Comparison of ENCODE assay signal across 7 mouse cellular contexts in the genomic region with DNA sequence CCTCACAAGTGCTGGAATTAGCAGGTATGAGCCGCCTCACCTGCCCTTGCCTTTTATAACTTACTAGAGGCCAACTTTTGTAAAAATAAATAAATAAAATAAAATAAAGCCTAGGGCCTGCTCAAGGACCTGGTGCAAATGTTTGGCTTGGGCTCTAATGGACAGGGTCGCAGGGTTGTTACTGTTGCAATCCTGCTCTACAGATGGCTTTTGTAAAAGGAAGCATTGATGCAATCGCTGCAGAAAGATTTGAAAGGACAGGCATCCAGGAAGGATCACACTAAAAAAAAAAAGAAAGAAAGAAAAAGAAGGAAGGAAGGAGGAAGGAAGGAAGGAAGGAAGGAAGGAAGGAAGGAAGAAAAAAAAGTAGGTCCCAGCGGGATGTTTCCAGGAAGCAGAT. TPM values are rescaled to one million over a fixed set of nuclear protein-coding genes. Genes with fewer than 3 reads are reported as not detected.
A peak's percentile ranks its signal among the peaks of the same experiment; 100 is the strongest.
DNase-seq lines count a peak whose midpoint lies in the region; ATAC-seq lines count a peak whose summit lies in the region.

No protein-coding gene starts in this region.

- 60% methylated on average over 4 of the region's 4 CpGs for WGBS in lung, embryonic 15.5 days
- WGBS in forebrain, embryonic 15.5 days: 74% methylated on average over 4 of the region's 4 CpGs
- WGBS in limb, embryonic 15.5 days: 71% methylated on average over 4 of the region's 4 CpGs
- WGBS in stomach, embryonic 14.5 days: 75% methylated on average over 4 of the region's 4 CpGs

- H3K9ac ChIP-seq in lung, embryonic 15.5 days: 0 out of 2 replicates have a peak overlapping the region, but pooled peaks have one; percentile 42
- H3K9ac ChIP-seq in forebrain, embryonic 15.5 days (replicated peaks): peak overlapping the region; percentile 79; the same call in 1 of the 2 replicates
- no peak overlapping the region for H3K9ac ChIP-seq in limb, embryonic 15.5 days
- no peak overlapping the region for H3K9ac ChIP-seq in stomach, embryonic 14.5 days (replicated peaks; ENCODE audit: low read depth, low read length)

- no peak for ATAC-seq in lung, embryonic 15.5 days (ENCODE audit: borderline replicate concordance, extremely low read depth, low FRiP score, low TSS enrichment)
- ATAC-seq in forebrain, embryonic 15.5 days (replicated peaks): no peak
- ATAC-seq in limb, embryonic 15.5 days (ENCODE audit: insufficient number of reproducible peaks, low FRiP score, low TSS enrichment, low read depth): no peak
- no peak for ATAC-seq in stomach, embryonic 14.5 days (ENCODE audit: insufficient number of reproducible peaks, insufficient read depth, low FRiP score, low read depth)

- no peaks in the 10 kb centered on the region for H3K9me3 ChIP-seq in lung, embryonic 15.5 days
- H3K9me3 ChIP-seq in forebrain, embryonic 15.5 days: no peaks in the 10 kb centered on the region
- H3K9me3 ChIP-seq in limb, embryonic 15.5 days: no peaks in the 10 kb centered on the region
- H3K9me3 ChIP-seq in stomach, embryonic 14.5 days (ENCODE audit: control insufficient read depth, low read depth, low read length): no peaks in the 10 kb centered on the region

- H3K27ac ChIP-seq in lung, embryonic 15.5 days: no peak overlapping the region
- H3K27ac ChIP-seq in forebrain, embryonic 15.5 days (replicated peaks): no peak overlapping the region
- no peak overlapping the region for H3K27ac ChIP-seq in limb, embryonic 15.5 days
- H3K27ac ChIP-seq in stomach, embryonic 14.5 days (ENCODE audit: low read length): no peak overlapping the region

- H3K27me3 ChIP-seq in lung, embryonic 15.5 days: peaks cover 50% of the 10 kb centered on the region
- peaks cover 7% of the 10 kb centered on the region; the same call in 1 of the 2 replicates for H3K27me3 ChIP-seq in forebrain, embryonic 15.5 days
- peaks cover 20% of the 10 kb centered on the region for H3K27me3 ChIP-seq in limb, embryonic 15.5 days
- 0 out of 2 replicates have a peak, but pooled peaks cover 3% of the 10 kb centered on the region for H3K27me3 ChIP-seq in stomach, embryonic 14.5 days (ENCODE audit: control insufficient read depth, insufficient read depth, low read length)

- DNase-seq in lung, postnatal 36 days: no peak
- no peak for DNase-seq in adrenal gland, postnatal 36 days
- DNase-seq in urinary bladder, postnatal 14 days (ENCODE audit: low spot score): no peak

- peak overlapping the region; percentile 93 for H3K4me2 ChIP-seq in lung, embryonic 15.5 days
- peak overlapping the region; percentile 87 for H3K4me2 ChIP-seq in forebrain, embryonic 15.5 days (replicated peaks)
- peak overlapping the region; percentile 98; the same call in 1 of the 2 replicates for H3K4me2 ChIP-seq in limb, embryonic 15.5 days
- peak overlapping the region; percentile 88 for H3K4me2 ChIP-seq in stomach, embryonic 14.5 days (replicated peaks; ENCODE audit: low read depth, low read length)

- H3K4me3 ChIP-seq in lung, embryonic 15.5 days: peak overlapping the region; percentile 77
- H3K4me3 ChIP-seq in forebrain, embryonic 15.5 days: peak overlapping the region; percentile 88
- no peak overlapping the region for H3K4me3 ChIP-seq in limb, embryonic 15.5 days
- peak overlapping the region; percentile 90; the same call in 1 of the 2 replicates for H3K4me3 ChIP-seq in stomach, embryonic 14.5 days (ENCODE audit: low read depth, low read length)

- no peaks in the 10 kb centered on the region for H3K36me3 ChIP-seq in lung, embryonic 15.5 days
- no peaks in the 10 kb centered on the region for H3K36me3 ChIP-seq in forebrain, embryonic 15.5 days
- no peaks in the 10 kb centered on the region for H3K36me3 ChIP-seq in limb, embryonic 15.5 days
- H3K36me3 ChIP-seq in stomach, embryonic 14.5 days (ENCODE audit: control insufficient read depth, insufficient read depth, low read length): no peaks in the 10 kb centered on the region

- H3K4me1 ChIP-seq in lung, embryonic 15.5 days: peaks cover 14% of the 10 kb centered on the region; the same call in 1 of the 2 replicates
- peaks cover 21% of the 10 kb centered on the region for H3K4me1 ChIP-seq in forebrain, embryonic 15.5 days
- H3K4me1 ChIP-seq in limb, embryonic 15.5 days: peaks cover 12% of the 10 kb centered on the region
- H3K4me1 ChIP-seq in stomach, embryonic 14.5 days (ENCODE audit: control insufficient read depth, insufficient read depth, low read length): no peaks in the 10 kb centered on the region; the same call in 1 of the 2 replicates

RNA-seq across cellular contexts. Expression of a gene that starts 0.4 kb away (rescaled TPM):
- polyA plus RNA-seq in lung, embryonic 15.5 days (2015; fragmentation: Nextera tagmentation; extraction: Ambion mirVana): 4.9 and 5.6 TPM in 2 replicates
- 8.2 and 8.3 TPM in 2 replicates for polyA plus RNA-seq in forebrain, embryonic 15.5 days (2015; fragmentation: Nextera tagmentation; extraction: Ambion mirVana)
- polyA plus RNA-seq in limb, embryonic 15.5 days (2015; fragmentation: Nextera tagmentation; extraction: Ambion mirVana): 2.6 and 3.0 TPM in 2 replicates
- polyA plus RNA-seq in stomach, embryonic 14.5 days (2014; fragmentation: Nextera tagmentation; extraction: Ambion mirVana): 3.6 and 4.6 TPM in 2 replicates
- total RNA-seq in adrenal gland, postnatal 36 days (2021): 1 to 10 TPM; 2.4 TPM

RNA-seq across cellular contexts. Expression of a gene that starts 34.2 kb away (rescaled TPM):
- 9.0 and 31.1 TPM in 2 replicates for polyA plus RNA-seq in lung, embryonic 15.5 days (2015; fragmentation: Nextera tagmentation; extraction: Ambion mirVana)
- polyA plus RNA-seq in forebrain, embryonic 15.5 days (2015; fragmentation: Nextera tagmentation; extraction: Ambion mirVana): 3.8 and 7.0 TPM in 2 replicates
- 949 and 3,391 TPM in 2 replicates for polyA plus RNA-seq in limb, embryonic 15.5 days (2015; fragmentation: Nextera tagmentation; extraction: Ambion mirVana)
- 4.1 and 7.8 TPM in 2 replicates for polyA plus RNA-seq in stomach, embryonic 14.5 days (2014; fragmentation: Nextera tagmentation; extraction: Ambion mirVana)
- total RNA-seq in adrenal gland, postnatal 36 days (2021): 1 to 10 TPM in 1 of 2 experiments, under 1 TPM in 1; 0.83 to 3.7 TPM

RNA-seq across cellular contexts. Expression of a gene that starts 54.6 kb away (rescaled TPM):
- 33.2 and 33.8 TPM in 2 replicates for polyA plus RNA-seq in lung, embryonic 15.5 days (2015; fragmentation: Nextera tagmentation; extraction: Ambion mirVana)
- polyA plus RNA-seq in forebrain, embryonic 15.5 days (2015; fragmentation: Nextera tagmentation; extraction: Ambion mirVana): 78.2 and 78.5 TPM in 2 replicates
- polyA plus RNA-seq in limb, embryonic 15.5 days (2015; fragmentation: Nextera tagmentation; extraction: Ambion mirVana): 40.6 and 44.5 TPM in 2 replicates
- polyA plus RNA-seq in stomach, embryonic 14.5 days (2014; fragmentation: Nextera tagmentation; extraction: Ambion mirVana): 45.8 and 52.6 TPM in 2 replicates
- 10 to 100 TPM; 23.2 to 34.6 TPM for total RNA-seq in adrenal gland, postnatal 36 days (2021)

Comparison
In these comparisons a context has a peak if more than half of its experiments do, and no peak if none do; other contexts are left out.
1. H3K9ac ChIP-seq: peak in lung, embryonic 15.5 days (single experiment) and forebrain, embryonic 15.5 days (single experiment); none in limb, embryonic 15.5 days (single experiment) and stomach, embryonic 14.5 days (single experiment).
2. RNA of a gene that starts 34.2 kb away (polyA plus RNA-seq): 949 to 3,391 TPM in limb, embryonic 15.5 days; 9.0 to 31.1 TPM in lung, embryonic 15.5 days, 3.8 to 7.0 TPM in forebrain, embryonic 15.5 days and 4.1 to 7.8 TPM in stomach, embryonic 14.5 days; every median in the first group is over 10 times any median in the second.
3. Peak in every context shown above with its lines, with median percentiles within 50 percentile points of each other: H3K4me2 ChIP-seq.